Mouse (Mus musculus): ENCODE measurements around the gene Ppp4r2.
A peak's percentile ranks its signal among the peaks of the same experiment; 100 is the strongest.
"Not testable (repeated sequence)": the region's sequence is repeated elsewhere in the genome, so short reads cannot be mapped to it uniquely, and the experiment has no call there.

The Ppp4r2 gene

GRCm38 (mm10) chr6:100831751-100832150 lies 1.7 kb upstream of the Ppp4r2 start:
- no peak for DNase-seq (ENCODE audit: low spot score)

DNA sequence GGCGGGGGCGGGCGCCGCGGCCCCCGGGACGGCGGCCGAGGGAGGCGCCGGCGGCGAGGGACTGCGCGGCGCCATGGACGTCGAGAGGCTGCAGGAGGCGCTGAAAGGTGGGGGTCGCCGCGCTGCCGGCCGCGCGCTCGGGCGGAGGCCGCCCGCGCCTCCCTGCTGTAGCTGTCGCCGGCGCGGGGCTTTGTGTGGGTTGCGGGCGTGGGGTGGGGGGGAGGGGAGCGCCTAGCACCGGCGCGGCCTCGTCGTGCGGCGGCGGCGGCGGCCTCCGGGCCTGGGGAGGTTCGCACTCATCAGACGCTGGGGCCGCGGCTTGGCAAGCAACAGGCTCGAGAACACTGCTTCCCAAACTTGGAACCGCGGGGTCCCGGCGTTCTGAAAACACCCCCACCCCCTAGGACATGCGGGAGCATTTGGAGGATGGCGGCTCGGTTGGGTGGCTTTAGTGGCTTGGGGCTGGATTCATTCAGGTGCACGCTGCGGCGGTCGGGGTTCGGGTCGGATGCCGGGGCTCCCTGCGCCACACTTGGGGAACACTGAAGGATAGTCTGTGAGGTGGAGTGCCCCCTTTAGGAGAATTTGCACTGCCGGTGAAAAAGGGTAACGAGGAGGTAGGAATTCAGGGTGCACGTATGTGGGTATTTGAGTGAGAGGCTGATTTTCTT lies 524 bp downstream of the Ppp4r2 start:
- DNase-seq (ENCODE audit: low spot score): peak; percentile 10

DNA sequence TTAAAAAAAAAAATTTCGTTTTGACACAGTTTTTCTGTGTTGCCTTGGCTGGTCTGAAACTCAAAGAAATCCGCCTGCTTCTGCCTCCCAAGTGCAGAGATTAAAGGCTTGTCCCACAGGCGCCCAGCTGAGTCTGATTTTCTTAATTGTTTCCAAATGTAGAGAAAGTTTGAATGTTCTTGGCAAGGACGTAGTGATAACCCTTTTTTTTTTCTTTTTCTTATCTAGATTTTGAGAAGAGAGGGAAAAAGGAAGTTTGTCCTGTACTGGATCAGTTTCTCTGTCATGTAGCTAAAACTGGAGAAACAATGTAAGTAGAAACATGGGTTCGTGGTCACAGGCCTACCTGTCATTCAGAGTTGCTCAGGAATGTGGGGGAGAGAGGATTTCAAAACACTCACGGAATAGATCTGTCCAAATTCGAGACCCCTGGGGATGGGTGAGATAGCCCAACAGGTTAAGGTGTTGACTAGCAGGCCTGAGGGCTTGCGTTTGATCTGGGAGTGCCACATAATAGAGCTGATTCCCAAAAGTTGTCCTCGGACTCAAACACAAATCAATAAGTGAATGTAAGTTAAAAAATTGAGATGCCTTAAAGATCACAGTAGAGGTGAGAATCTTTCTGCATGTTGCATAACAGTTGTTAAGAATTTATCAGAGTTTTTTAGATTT lies 1.2 kb downstream of the Ppp4r2 start:
- DNase-seq (ENCODE audit: low spot score): no peak

DNA sequence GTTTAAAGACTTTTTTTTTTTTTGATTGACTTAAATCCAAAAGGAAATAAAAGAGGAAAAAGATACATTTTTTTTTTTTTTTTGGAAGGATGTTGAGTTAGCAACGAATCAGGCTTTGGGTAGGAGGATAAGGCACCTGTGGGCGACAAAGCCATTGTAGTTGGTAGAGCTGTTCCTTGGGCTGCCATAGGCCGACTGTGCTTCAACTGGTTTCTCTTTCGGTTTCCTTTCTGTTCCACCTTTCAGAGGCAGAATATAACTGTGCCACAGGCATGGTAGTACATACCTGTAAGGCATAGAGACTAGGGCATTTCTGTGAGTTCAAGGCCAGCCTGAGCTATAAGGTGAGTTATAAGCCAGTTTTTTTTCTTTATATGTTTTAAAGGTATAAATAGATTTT lies 11.6 kb downstream of the Ppp4r2 start:
- DNase-seq (ENCODE audit: low spot score): no peak

DNA sequence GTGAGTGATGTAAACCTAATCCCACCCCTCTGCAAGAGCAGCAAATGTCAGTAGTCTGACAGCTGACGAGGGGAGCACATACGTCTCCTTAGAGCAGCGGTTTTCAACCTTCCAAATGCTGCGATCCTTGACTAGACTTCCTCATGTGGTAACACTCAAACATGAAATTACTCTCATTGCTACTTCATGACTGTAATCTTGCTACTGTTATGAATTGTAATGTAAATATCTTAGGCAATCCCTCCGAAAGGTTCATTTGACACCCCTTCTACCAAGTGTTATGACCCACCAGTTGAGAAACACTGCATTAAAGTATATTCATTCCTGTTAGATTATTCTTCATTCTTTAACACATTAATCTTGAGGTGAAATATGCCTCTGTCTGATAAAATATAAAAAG lies 13.8 kb downstream of the Ppp4r2 start:
- no peak for DNase-seq (ENCODE audit: low spot score)

DNA sequence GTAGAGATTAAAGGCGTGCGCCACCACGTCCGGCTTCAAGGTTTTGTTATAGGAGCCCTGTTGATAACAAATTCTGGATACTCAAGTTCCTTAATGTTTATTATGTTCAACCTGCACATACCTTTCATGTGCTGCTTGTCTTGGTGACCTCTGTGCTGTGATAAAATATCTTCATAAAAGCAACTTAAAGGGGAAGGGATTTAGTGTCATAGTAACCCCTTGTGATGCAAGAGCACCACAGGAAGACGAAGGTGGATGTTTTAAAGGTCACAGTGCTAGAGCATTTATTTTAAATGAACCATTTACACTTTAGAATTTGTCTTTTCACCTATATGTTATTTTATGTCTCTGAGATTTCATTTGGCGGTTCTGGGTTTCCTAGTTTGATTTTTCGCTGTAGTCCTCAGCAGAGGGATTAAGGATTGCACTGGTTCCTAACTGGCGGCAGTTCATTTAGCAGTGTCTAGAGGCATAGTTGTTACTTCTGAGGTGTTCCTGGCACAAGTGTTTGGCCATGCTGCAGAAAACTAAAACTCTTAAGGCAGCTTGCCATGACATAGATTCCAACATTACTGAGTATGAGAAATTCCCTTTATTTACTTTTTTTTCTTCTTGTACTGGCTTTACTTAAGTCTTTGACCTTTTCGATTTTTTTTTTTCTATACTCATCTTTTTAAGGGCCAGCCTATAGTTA lies 15.4 kb downstream of the Ppp4r2 start:
- no peak for DNase-seq (ENCODE audit: low spot score)

GRCm38 (mm10) chr6:100850671-100851081 lies 17.3 kb downstream of the Ppp4r2 start:
- DNase-seq (ENCODE audit: low spot score): no peak

GRCm38 (mm10) chr6:100851083-100851482 lies 17.7 kb downstream of the Ppp4r2 start:
- DNase-seq (ENCODE audit: low spot score): no peak

GRCm38 (mm10) chr6:100865321-100865720 lies 31.9 kb downstream of the Ppp4r2 start:
- no peak for DNase-seq (ENCODE audit: low spot score)

GRCm38 (mm10) chr6:100865788-100866187 lies 32.4 kb downstream of the Ppp4r2 start:
- DNase-seq (ENCODE audit: low spot score): not testable (repeated sequence)

DNA sequence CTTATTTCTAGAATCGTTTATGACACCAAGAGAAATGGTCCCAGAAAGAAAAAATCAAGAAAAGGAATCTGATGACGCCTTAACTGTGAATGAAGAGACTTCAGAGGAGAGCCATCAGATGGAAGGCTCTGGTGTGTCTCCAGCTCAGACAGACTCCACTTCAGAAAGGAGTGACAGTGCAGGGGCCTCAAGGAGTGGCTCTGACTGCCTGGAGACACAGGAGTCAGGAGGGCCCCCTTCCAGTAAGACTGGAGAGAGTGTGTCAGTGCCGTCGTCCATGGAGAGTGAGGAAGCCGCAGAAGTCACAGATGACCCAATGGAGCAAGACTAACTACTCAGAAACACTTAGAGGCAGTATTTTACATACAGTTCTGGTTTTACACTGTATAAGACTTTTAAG lies 32.8 kb downstream of the Ppp4r2 start:
- not testable (repeated sequence) for DNase-seq (ENCODE audit: low spot score)

DNA sequence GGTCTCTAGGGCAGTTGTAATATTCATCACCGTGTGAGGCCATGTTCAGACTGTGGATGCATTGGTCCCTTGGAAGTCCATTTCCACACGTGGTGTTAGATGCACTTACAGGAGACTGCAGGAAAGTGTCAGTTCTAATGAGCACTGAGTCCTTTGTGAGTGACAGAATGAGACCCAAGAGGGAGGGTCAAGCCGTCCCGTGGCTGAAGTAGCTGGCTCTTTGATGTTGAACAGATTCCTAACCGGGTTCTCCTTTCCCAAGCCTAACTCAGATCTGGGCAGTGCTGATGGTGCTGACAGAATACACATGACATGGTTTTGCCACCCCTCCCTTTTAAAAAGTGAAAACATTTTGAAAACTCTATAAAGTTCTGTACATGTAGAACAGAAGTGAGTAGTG lies 35.4 kb downstream of the Ppp4r2 start:
- no peak for DNase-seq (ENCODE audit: low spot score)

GRCm38 (mm10) chr6:100869909-100870308 lies 36.5 kb downstream of the Ppp4r2 start:
- no peak for DNase-seq (ENCODE audit: low spot score)

- no peak for DNase-seq (ENCODE audit: low spot score)
These were observed 39.8 kb downstream of the Ppp4r2 start for GRCm38 (mm10) chr6:100873191-100873590.

GRCm38 (mm10) chr6:100875862-100876623 lies 42.6 kb downstream of the Ppp4r2 start:
- no peak for DNase-seq (ENCODE audit: low spot score)

DNA sequence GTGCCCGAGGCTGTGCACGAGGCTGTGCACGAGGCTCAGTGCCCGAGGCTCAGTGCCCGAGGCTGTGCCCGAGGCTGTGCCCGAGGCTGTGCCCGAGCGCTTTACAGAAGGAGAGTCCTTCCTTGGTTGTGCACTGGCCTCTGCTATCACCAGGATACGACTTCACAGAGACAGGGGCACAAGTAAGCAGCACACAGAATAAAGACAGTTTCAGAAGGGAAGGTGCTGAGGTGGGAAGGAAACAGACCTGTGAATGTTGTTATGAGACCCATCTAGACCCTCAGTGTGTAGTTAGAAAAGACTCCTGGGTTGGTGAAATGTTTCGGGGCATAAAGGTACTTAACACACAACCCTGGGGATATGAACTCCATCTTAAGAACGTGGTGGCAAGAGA lies 43.2 kb downstream of the Ppp4r2 start:
- DNase-seq (ENCODE audit: low spot score): no peak

DNA sequence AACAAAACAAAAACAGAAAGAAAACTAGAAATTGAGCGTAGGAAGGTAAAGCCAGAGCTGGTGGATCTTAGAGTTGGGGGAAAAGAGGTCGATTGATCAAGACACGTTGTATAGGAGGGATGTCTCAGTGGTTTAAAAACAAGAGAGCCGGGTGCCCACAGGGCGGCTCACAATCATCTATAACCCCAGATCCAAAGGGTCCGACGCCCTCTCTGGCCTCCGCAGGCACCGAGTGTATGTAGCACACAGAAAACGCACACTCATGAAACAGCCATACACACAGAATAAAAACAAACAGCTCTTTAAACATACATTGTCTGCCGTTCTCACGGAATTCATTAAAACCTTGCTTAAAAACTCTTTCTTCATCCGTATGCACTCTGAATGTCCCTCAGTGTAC lies 45.1 kb downstream of the Ppp4r2 start:
- no peak for DNase-seq (ENCODE audit: low spot score)

GRCm38 (mm10) chr6:100879607-100880006 lies 46.2 kb downstream of the Ppp4r2 start:
- DNase-seq (ENCODE audit: low spot score): no peak

DNA sequence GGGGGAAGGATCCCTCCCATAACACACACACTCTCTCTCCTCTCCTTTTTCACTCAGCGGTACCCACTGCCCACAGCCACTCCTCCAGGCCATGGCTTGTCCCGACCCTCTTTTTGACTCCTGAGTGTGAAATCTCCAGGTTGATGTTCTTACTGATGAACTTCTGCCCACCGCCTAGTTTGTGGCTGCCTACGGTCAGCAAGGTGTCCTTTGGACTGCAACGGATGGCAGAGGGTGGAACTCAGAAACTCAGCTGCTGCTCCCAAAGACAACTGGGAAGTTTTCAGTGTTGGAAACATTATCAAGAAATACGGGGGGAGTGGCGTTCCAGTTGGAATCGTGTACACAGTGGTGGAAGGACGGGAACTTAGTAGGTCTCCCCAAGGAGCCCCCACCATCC lies 48.2 kb downstream of the Ppp4r2 start:
- no peak for DNase-seq (ENCODE audit: low spot score)

DNA sequence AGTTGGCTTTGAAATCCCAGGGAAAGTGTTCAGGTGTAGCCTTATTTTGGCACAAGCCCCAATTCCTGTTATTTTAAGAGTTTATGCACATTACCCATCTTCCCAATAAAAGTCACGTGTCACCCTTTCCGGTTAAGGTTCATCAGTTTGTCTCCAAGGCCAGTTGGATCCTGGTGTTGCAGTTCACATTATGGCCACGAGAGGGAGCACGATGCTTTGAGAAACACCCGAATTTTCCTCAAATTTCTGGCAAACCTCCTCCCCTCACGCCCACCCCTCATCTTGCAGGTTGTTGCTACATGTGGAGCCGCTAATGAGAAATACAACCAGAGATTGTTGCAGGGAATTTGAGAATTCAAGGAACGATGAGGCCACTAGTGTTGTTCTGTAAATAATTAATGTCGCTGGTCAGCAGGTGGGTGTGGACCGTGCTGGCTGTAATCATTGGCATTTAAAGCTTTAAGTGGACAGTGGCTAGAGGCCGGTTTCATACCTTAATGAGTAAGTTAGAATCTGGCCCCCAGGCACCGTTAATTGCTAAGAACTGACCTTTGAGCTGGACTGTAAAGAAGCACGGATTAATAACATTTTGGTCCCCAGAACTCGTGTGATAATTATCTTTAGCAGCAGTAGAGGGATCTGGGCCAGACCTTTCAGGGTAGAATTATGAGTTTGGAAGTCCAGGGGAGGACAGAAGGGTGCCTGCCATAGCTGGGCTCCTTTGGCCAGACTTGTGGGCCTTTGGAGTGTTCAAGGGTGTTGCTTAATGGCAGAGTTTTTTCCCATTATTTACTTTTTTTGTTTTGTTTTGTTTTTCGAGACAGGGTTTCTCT lies 49.2 kb downstream of the Ppp4r2 start:
- DNase-seq (ENCODE audit: low spot score): peak; percentile 45

GRCm38 (mm10) chr6:100883233-100883632 lies 49.8 kb downstream of the Ppp4r2 start:
- no peak for DNase-seq (ENCODE audit: low spot score)

Measured in urinary bladder, postnatal 10 days (tissue).